Mouse (Mus musculus): Measurements from ENCODE around the gene Cd59a. TPM values are rescaled to one million over a fixed set of nuclear protein-coding genes. Genes with fewer than 3 reads are reported as not detected.
"Not testable (repeated sequence)": the region's sequence is repeated elsewhere in the genome, so short reads cannot be mapped to it uniquely, and the experiment has no call there.

Gene Cd59a
- polyA plus RNA-seq (2017; shearing (Covaris generic)), result under 1 TPM in 1 of 2 experiments, not detected in 1; 0.20 TPM

- ATAC-seq, result no peak
Measured at GRCm38 (mm10) chr2:104095741-104096213, at the start of gene Cd59a. Gene Cd59a, plus strand, starts transcription at chr2:104095801.

GRCm38 (mm10) chr2:104058381-104058780 is 37.2 kb upstream of the Cd59a start:
- ATAC-seq, result no peak

- no peak for ATAC-seq
Measured at GRCm38 (mm10) chr2:104058954-104059353, 36.6 kb upstream of the Cd59a start.

GRCm38 (mm10) chr2:104059786-104060185 is 35.8 kb upstream of the Cd59a start:
- ATAC-seq, result no peak

- ATAC-seq, result no peak
Measured at GRCm38 (mm10) chr2:104060996-104061395, 34.6 kb upstream of the Cd59a start.

GRCm38 (mm10) chr2:104062665-104063064 is 32.9 kb upstream of the Cd59a start:
- ATAC-seq, result no peak

GRCm38 (mm10) chr2:104064152-104064551 is 31.4 kb upstream of the Cd59a start:
- no peak for ATAC-seq

GRCm38 (mm10) chr2:104065526-104065925 is 30.1 kb upstream of the Cd59a start, which contains the start of gene Gm10912:
Gene Gm10912, plus strand, starts transcription at chr2:104065826.
- ATAC-seq, result not testable (repeated sequence)

- not testable (repeated sequence) for ATAC-seq
Measured at GRCm38 (mm10) chr2:104068450-104068849, 27.2 kb upstream of the Cd59a start, which contains the start of gene Gm10799. Gene Gm10799, minus strand, starts transcription at chr2:104068550.

- peak; percentile 78 for ATAC-seq
Measured at GRCm38 (mm10) chr2:104069704-104070185, 25.9 kb upstream of the Cd59a start, which contains the start of gene Cd59b. Gene Cd59b, plus strand, starts transcription at chr2:104069849.

GRCm38 (mm10) chr2:104078285-104078684 is 17.3 kb upstream of the Cd59a start:
- ATAC-seq, result not testable (repeated sequence)

GRCm38 (mm10) chr2:104081436-104082050 is 14.1 kb upstream of the Cd59a start:
- not testable (repeated sequence) for ATAC-seq

GRCm38 (mm10) chr2:104082474-104082873 is 13.1 kb upstream of the Cd59a start:
- no peak for ATAC-seq

- not testable (repeated sequence) for ATAC-seq
Measured at GRCm38 (mm10) chr2:104084027-104084426, 11.6 kb upstream of the Cd59a start.

- not testable (repeated sequence) for ATAC-seq
Measured at GRCm38 (mm10) chr2:104087562-104087961, 8.0 kb upstream of the Cd59a start.

- ATAC-seq, result no peak
Measured at GRCm38 (mm10) chr2:104093305-104093704, 2.3 kb upstream of the Cd59a start.

- no peak for ATAC-seq
Measured at GRCm38 (mm10) chr2:104096256-104096655, 655 bp downstream of the Cd59a start.

GRCm38 (mm10) chr2:104096796-104097195 is 1.2 kb downstream of the Cd59a start:
- ATAC-seq, result not testable (repeated sequence)

GRCm38 (mm10) chr2:104097396-104097795 is 1.8 kb downstream of the Cd59a start:
- ATAC-seq, result not testable (repeated sequence)

GRCm38 (mm10) chr2:104098529-104099230 is 3.1 kb downstream of the Cd59a start:
- ATAC-seq, result no peak

- no peak for ATAC-seq
Measured at GRCm38 (mm10) chr2:104099231-104099585, 3.6 kb downstream of the Cd59a start.

GRCm38 (mm10) chr2:104099946-104100345 is 4.3 kb downstream of the Cd59a start:
- no peak for ATAC-seq

GRCm38 (mm10) chr2:104104800-104105199 is 9.2 kb downstream of the Cd59a start:
- ATAC-seq, result no peak

- not testable (repeated sequence) for ATAC-seq
Measured at GRCm38 (mm10) chr2:104109021-104109420, 13.4 kb downstream of the Cd59a start.
